Mouse (Mus musculus) cerebellum, postnatal 36 days (tissue): ENCODE data around the gene Cdkal1.

Experiments
- DNase-seq, 2 experiments: peaks; one replicate each; pipeline ENCODE4 v3.0.0; 2021 to 2022; ENCODE audit warnings: mixed read lengths in 2 of 2

Gene Cdkal1

DNA sequence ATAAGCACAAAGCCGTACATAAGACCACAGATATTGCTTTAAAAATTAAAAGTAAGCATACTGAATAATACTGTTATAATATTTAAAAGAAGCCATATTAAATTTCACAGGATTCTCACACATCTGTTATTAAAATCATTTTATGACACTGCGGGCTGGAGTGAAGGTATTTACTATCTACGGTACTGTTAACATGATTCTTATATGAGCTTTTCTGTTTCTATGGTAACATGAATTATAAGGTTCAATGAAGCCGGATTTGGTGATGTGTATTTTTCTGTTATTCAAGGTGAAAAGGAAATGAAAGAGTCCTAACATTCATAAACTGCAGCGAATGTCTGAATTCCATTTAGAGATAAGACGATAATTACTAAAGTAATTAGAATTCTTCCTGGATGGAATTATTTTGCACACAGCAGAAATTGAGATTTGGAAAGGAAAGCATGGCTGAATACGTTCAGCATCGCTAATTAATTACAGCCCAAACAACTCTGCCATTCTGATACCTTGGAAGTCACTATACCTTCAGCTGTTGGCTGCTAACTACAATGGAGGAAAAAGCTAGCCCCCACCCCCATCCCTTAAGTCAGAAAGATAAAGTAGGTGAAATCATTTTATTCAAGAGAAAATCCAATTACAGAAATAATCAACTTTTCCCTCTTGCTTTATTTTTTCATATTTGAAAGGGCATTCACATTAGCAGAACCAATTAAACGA lies 373.2 kb downstream of the Cdkal1 start:
- no peak for DNase-seq

DNA sequence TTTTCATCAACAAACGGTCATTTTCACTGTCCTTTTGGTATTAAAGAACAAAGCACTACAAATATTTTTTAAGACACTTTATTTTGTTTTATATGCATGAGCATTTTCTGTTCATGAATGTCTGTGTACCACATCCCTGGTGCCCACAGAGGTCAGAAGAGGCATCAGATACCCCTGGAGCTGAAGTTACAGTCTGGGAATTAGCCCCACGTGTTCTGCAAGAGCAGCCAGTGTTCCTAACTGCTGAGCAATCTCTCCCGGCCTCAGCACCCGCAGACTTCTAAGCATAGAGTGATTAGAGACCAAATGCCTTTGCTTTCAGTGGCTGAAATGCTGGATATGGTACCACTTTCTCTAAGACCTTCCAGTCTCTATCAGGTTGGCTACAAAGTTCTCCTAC lies 379.1 kb downstream of the Cdkal1 start:
- no peak for DNase-seq

DNA sequence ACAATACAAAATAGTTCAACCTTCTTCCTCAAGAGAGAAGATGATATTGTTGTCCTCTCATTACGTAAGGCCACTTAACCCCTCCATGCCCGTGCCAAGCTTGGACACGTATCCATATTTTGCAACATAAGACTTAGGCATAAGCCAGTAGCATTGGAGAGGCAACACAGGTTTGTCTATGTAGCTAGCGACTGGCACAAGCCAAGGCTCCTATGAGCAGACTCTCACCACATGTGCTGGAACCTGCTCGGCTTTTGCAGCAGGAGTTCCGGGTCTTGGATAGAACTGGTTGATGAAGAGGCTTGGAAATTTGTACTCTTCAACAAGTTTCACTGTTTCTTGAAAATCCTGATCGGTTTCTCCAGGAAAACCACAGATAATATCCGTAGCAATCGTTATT lies 381.2 kb downstream of the Cdkal1 start:
- peak; percentile 12 to 14 for DNase-seq

DNA sequence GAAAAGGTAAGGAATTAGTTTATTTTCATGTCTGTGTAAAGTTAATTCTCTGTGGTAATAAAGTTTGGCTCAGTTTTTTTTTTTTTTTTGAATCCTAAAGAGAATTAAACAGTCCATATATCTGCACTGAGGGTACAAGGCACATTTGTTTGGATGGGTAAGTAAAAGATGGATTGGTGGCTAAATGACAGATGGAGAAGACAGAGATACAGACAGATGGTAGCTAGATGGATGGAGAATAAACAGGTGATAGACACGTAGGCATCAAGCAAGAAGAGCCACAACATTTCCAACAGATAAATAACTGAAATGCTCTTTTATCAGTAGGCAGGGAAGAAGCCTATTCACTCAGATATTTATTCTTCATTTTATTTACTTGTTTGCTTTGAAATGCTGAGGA lies 381.7 kb downstream of the Cdkal1 start:
- no peak for DNase-seq

GRCm38 (mm10) chr13:29462271-29462670 lies 393.2 kb downstream of the Cdkal1 start:
- no peak for DNase-seq

DNA sequence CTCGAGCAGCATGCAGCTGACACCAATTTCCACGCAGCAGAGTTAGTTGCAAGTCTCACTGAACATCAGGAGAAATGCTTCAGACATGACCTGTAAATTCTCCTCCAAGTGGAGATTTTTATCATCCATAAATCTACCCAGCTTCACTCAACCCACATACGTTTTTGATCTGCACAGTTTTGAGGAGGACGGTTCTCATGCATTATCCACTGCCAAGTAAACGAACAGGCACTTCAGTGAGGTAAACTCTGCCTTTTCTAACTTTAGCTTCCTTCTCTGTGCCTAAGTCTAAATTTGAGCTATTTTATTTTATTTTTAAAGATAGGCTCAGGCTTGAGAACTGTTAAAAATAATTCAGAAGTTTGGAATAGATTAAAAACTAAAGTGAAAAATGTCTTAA lies 394.7 kb downstream of the Cdkal1 start:
- DNase-seq = no peak

DNA sequence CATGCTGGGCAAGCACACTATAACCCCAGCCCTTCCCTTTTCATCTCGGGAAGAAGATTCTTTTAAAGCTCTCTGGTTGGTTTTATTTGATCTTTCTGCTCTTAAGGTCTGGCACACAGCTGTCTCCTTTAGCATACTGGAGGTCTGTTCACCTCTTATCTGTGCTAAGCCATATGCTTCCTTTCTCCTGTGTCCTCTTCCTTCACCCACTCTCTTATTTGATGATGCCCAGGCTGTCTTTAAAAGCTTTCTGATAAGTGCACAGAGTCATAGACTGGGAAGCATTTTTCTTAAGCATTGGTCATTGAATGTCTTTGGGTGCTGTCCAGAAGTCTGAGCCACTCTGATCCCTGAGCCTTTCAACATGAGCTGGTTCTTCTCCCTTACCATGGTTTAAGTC lies 397.1 kb downstream of the Cdkal1 start:
- no peak for DNase-seq

GRCm38 (mm10) chr13:29437067-29437466 lies 418.4 kb downstream of the Cdkal1 start:
- DNase-seq = no peak

GRCm38 (mm10) chr13:29434726-29435125 lies 420.7 kb downstream of the Cdkal1 start:
- DNase-seq = no peak

- no peak for DNase-seq
Observed at GRCm38 (mm10) chr13:29430919-29431318, 424.6 kb downstream of the Cdkal1 start.

DNA sequence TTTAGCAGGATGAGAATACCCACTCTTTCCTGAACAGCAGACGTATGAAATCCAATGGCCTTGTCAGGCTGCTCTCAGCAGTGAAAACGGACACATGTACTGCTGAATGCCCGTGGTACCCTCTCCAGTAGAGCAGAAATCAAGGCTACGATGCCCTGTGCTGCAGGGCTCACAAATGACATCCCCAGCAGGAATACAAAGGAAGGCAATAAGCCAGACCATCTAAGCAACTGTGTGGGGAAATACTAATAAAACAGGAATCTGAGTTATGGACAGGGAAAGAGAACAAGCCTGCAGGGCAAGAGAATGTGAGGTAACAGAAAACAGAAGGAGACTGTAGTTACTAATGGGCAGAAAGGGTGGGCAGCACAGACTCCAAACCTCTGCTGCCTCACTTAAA lies 425.6 kb downstream of the Cdkal1 start:
- DNase-seq = no peak

DNA sequence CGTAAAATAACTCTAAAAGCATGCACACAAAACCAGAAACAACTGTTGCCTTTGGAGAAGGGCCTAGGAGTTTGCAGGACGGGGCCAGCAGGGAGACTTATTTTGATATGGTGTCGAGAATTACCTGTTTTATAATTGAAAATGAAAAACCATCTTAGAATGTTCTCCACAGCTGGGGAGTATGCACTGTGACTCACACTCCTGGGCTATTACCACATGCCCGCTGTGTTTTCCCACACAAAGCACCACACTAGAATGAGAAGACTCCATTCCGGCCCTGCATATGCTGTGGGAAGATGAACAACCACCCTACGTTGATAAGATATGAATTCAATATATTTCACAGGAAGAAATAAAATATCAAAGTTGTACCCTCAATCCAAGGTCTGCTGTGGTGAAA lies 426.3 kb downstream of the Cdkal1 start:
- DNase-seq = no peak

DNA sequence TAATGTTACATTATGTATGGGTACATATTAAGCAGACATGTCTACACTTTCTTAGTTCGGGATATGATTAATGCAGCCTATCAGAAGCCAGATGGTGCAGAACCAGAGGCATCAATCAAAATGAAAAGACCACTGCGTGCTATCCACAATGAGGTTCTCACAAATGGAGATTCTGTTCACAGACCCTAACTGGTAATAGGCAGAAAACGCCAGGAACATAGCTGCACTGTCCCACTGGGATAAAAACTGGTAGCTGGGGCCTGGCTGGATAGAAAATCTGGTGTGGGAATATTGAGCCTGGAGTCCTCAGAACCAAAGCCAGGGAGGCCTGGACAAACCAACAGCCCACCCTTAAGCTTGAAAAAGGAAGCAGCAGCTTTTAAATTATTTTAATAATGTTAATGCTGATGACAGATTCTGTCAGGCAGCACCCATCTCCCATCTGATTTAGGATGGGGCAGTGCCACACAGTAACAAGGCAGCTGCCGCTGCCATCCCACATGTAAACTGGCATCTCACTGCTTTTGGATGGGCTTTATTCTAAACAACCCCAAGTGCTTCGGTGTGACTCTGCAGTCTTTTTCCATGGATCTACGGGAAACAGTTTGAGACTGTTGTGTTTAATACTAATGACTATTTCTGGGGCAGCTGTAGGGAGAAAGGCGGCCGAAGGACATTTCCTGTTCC lies 438.9 kb downstream of the Cdkal1 start:
- no peak for DNase-seq

DNA sequence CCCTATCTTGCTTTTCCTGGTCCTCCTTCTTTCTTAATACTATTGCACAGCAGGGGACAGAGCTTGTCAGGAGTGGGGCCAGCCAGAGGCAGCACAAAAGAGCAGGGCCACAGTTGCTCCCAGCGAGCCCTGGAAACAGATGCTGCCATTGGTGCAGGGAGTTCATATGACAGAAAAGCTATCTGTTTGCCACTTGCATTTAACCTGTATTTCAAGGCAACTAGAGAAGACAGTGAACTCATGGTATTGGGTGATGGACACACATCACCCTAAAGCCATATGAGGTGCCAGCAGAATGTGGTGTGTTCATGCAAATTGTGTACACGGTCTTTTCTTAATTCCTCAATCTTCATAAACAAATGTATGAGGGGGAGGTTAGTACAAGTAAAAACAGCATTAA lies 439.5 kb downstream of the Cdkal1 start:
- DNase-seq = no peak

GRCm38 (mm10) chr13:29414878-29415277 lies 440.6 kb downstream of the Cdkal1 start:
- DNase-seq = peak in 1 of 2 experiments; percentile 14

GRCm38 (mm10) chr13:29414470-29414869 lies 441.0 kb downstream of the Cdkal1 start:
- no peak for DNase-seq

- no peak for DNase-seq
Observed at GRCm38 (mm10) chr13:29411176-29411575, 444.3 kb downstream of the Cdkal1 start.

DNA sequence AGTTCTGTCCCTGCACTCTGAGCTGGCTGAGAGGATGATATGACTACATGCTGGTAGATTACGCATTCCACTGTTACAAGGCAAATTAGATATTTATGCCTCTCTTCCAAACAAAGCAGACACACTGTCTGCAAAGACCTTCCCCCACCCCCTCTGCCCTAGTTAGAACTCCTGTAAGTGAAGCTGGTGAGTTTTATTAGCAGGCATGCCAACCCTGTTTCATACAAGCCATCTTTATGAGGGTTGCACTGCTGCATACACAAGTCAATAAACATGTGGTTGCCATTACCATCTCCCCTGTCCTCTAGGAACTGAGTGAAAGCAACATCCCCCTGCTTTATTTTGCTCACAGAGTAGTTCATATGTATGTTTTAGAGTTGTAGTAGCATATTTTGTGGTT lies 447.9 kb downstream of the Cdkal1 start:
- no peak for DNase-seq

- no peak for DNase-seq
Observed at GRCm38 (mm10) chr13:29405316-29405715, 450.2 kb downstream of the Cdkal1 start.

- no peak for DNase-seq
Observed at GRCm38 (mm10) chr13:29403217-29403616, 452.3 kb downstream of the Cdkal1 start.

GRCm38 (mm10) chr13:29402526-29403040 lies 452.9 kb downstream of the Cdkal1 start:
- DNase-seq = no peak

DNA sequence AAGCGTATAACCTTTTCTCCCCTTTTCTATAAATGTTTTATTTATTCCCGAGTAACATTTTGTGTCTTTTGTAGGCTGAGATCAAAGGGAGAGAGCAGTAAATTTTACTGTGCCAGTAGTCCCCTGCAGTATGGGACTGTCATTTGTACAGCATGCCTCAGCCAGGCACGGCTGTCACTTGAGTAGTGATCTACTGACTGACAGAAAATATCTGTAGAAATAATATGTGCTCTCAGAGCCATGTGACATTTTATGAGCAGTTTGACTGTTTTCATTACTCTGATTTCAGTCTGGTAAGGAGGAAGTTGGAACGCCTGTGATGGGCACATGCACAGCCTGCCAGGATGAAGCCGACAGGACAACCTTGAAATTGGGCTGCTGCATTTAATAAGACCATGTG lies 455.6 kb downstream of the Cdkal1 start:
- DNase-seq = no peak

GRCm38 (mm10) chr13:29398456-29398855 lies 457.0 kb downstream of the Cdkal1 start:
- DNase-seq = peak; percentile 10 to 18

- no peak for DNase-seq
Observed at GRCm38 (mm10) chr13:29395694-29396093, 459.8 kb downstream of the Cdkal1 start.
